Mouse (Mus musculus): ENCODE results near the gene Chrdl1.

Gene Chrdl1

GRCm38 (mm10) chrX:143393791-143394369 lies at the start of gene Chrdl1:
TSS of gene Chrdl1 (minus strand) at chrX:143394262.
- DNase-seq (ENCODE audit: low read depth, low spot score): peak; percentile 2

- no peak for DNase-seq (ENCODE audit: low read depth, low spot score)
These were observed 48.6 kb upstream of the Chrdl1 start for GRCm38 (mm10) chrX:143442638-143443037.

- DNase-seq (ENCODE audit: low read depth, low spot score): no peak
These were observed 10.5 kb upstream of the Chrdl1 start for GRCm38 (mm10) chrX:143404601-143405000.

- DNase-seq (ENCODE audit: low read depth, low spot score): no peak
These were observed 27.7 kb downstream of the Chrdl1 start for GRCm38 (mm10) chrX:143366256-143366959.

GRCm38 (mm10) chrX:143347227-143347626 lies 46.8 kb downstream of the Chrdl1 start:
- DNase-seq (ENCODE audit: low read depth, low spot score): no peak

- no peak for DNase-seq (ENCODE audit: low read depth, low spot score)
These were observed 47.3 kb downstream of the Chrdl1 start for GRCm38 (mm10) chrX:143346739-143347138.

- no peak for DNase-seq (ENCODE audit: low read depth, low spot score)
These were observed 49.3 kb downstream of the Chrdl1 start for GRCm38 (mm10) chrX:143344509-143345495.

GRCm38 (mm10) chrX:143338156-143338555 lies 55.9 kb downstream of the Chrdl1 start:
- no peak for DNase-seq (ENCODE audit: low read depth, low spot score)

- DNase-seq (ENCODE audit: low read depth, low spot score): no peak
These were observed 56.5 kb downstream of the Chrdl1 start for GRCm38 (mm10) chrX:143337561-143337960.

GRCm38 (mm10) chrX:143336661-143337060 lies 57.4 kb downstream of the Chrdl1 start:
- no peak for DNase-seq (ENCODE audit: low read depth, low spot score)

GRCm38 (mm10) chrX:143335846-143336245 lies 58.2 kb downstream of the Chrdl1 start:
- DNase-seq (ENCODE audit: low read depth, low spot score): no peak

GRCm38 (mm10) chrX:143313166-143313565 lies 80.9 kb downstream of the Chrdl1 start:
- DNase-seq (ENCODE audit: low read depth, low spot score): no peak

- DNase-seq (ENCODE audit: low read depth, low spot score): no peak
These were observed 99.3 kb downstream of the Chrdl1 start for GRCm38 (mm10) chrX:143294726-143295125.

- no peak for DNase-seq (ENCODE audit: low read depth, low spot score)
These were observed 118.9 kb downstream of the Chrdl1 start for GRCm38 (mm10) chrX:143275202-143275601.

GRCm38 (mm10) chrX:143250709-143251108 lies 143.4 kb downstream of the Chrdl1 start:
- no peak for DNase-seq (ENCODE audit: low read depth, low spot score)
